Comparison of ENCODE assay signal across 30 mouse cellular contexts in genomic region chr3:55697174-55697573, GRCm38 (mm10).
A peak's percentile ranks its signal among the peaks of the same experiment; 100 is the strongest.
DNase-seq lines count a peak whose midpoint lies in the region; ATAC-seq lines count a peak whose summit lies in the region.
"Had no signal": no experiment of that assay in that cellular context is flagged by ENCODE, and none has a peak within 500 bp of the region (broad histone marks: within the 10 kb centered on the region; RNA-seq: fewer than 3 reads in every experiment).

No protein-coding gene starts in this region.

- H3K9ac ChIP-seq in kidney, embryonic 14.5 days (ENCODE audit: low read depth, low read length) = no peak overlapping the region
- no peak overlapping the region for H3K9ac ChIP-seq in kidney, embryonic 16.5 days (replicated peaks; ENCODE audit: low read length)
- H3K9ac ChIP-seq: embryonic facial prominence, embryonic 13.5 days; forebrain, embryonic 12.5 days; forebrain, embryonic 15.5 days; heart, embryonic 13.5 days; hindbrain, embryonic 14.5 days had no signal

- no peaks in the 10 kb centered on the region; the same call in 1 of the 2 replicates for H3K36me3 ChIP-seq in kidney, embryonic 14.5 days (ENCODE audit: control insufficient read depth, insufficient read depth, low read length)
- H3K36me3 ChIP-seq in kidney, embryonic 16.5 days (ENCODE audit: insufficient read depth, low read length) = no peaks in the 10 kb centered on the region
- H3K36me3 ChIP-seq: embryonic facial prominence, embryonic 10.5 days; forebrain, embryonic 12.5 days; forebrain, embryonic 15.5 days; G1E; heart, embryonic 10.5 days; heart, embryonic 13.5 days had no signal

- H3K27me3 ChIP-seq in kidney, embryonic 14.5 days (ENCODE audit: control insufficient read depth, insufficient read depth, low read length) = no peaks in the 10 kb centered on the region
- no peaks in the 10 kb centered on the region for H3K27me3 ChIP-seq in kidney, embryonic 16.5 days (ENCODE audit: insufficient read depth, low read length)
- H3K27me3 ChIP-seq: CH12.LX; embryonic facial prominence, embryonic 13.5 days; forebrain, embryonic 12.5 days; forebrain, embryonic 15.5 days; heart, embryonic 13.5 days had no signal

- no peak overlapping the region for H3K4me3 ChIP-seq in kidney, embryonic 14.5 days (ENCODE audit: low read length)
- no peak overlapping the region for H3K4me3 ChIP-seq in kidney, embryonic 16.5 days (ENCODE audit: low read length)
- H3K4me3 ChIP-seq: embryonic facial prominence, embryonic 10.5 days; embryonic facial prominence, embryonic 13.5 days; erythroblast, embryonic 14.5 days; forebrain, embryonic 12.5 days; forebrain, embryonic 15.5 days; heart, embryonic 10.5 days; heart, embryonic 13.5 days had no signal

- H3K4me2 ChIP-seq in kidney, embryonic 14.5 days (replicated peaks; ENCODE audit: low read depth, low read length) = no peak overlapping the region
- no peak overlapping the region for H3K4me2 ChIP-seq in kidney, embryonic 16.5 days (replicated peaks; ENCODE audit: low read depth, low read length)
- H3K4me2 ChIP-seq: embryonic facial prominence, embryonic 13.5 days; forebrain, embryonic 12.5 days; forebrain, embryonic 15.5 days; heart, embryonic 13.5 days; hindbrain, embryonic 14.5 days had no signal

- H3K27ac ChIP-seq in kidney, embryonic 14.5 days (ENCODE audit: low read depth, low read length) = no peak overlapping the region
- H3K27ac ChIP-seq in kidney, embryonic 16.5 days (ENCODE audit: low read length) = no peak overlapping the region
- H3K27ac ChIP-seq: embryonic facial prominence, embryonic 10.5 days; embryonic facial prominence, embryonic 13.5 days; forebrain, embryonic 12.5 days; forebrain, embryonic 15.5 days; heart, embryonic 10.5 days; heart, embryonic 13.5 days; hindbrain, embryonic 14.5 days had no signal

- H3K9me3 ChIP-seq in kidney, embryonic 14.5 days (ENCODE audit: control insufficient read depth, low read length) = no peaks in the 10 kb centered on the region
- no peaks in the 10 kb centered on the region for H3K9me3 ChIP-seq in kidney, embryonic 16.5 days (ENCODE audit: low read length)
- H3K9me3 ChIP-seq: embryonic facial prominence, embryonic 10.5 days; embryonic facial prominence, embryonic 13.5 days; forebrain, embryonic 12.5 days; forebrain, embryonic 15.5 days; heart, embryonic 10.5 days; heart, embryonic 13.5 days had no signal

- DNase-seq in kidney, adult 11 months = peak; percentile 30
- peak; percentile 41 to 43 for DNase-seq in kidney, adult 8-10 months
- DNase-seq in kidney, postnatal 10 days = no peak
- peak; percentile 34 to 47 for DNase-seq in kidney, postnatal 36 days
- no peak for DNase-seq in left cerebral cortex, adult 9 months (ENCODE audit: low spot score in 2 of 2)
- no peak for DNase-seq in right cerebral cortex, adult 2 months (ENCODE audit: low spot score in 2 of 2)
- DNase-seq: adrenal gland, adult 2 months; adrenal gland, postnatal 25 days; B cell, adult 2 months; cerebellum, adult 11-12 months; cerebellum, adult 8-10 months; cerebellum, postnatal 10 days; cerebellum, postnatal 36 days; embryo, embryonic 11 days; gastrocnemius, postnatal 25 days; heart, adult 18-20 months; heart, postnatal 14 days; heart, postnatal 4 days had no signal

- H3K4me1 ChIP-seq in kidney, embryonic 14.5 days (ENCODE audit: control insufficient read depth, insufficient read depth, low read length) = no peaks in the 10 kb centered on the region
- H3K4me1 ChIP-seq in kidney, embryonic 16.5 days (ENCODE audit: insufficient read depth, low read length) = no peaks in the 10 kb centered on the region
- H3K4me1 ChIP-seq: embryonic facial prominence, embryonic 13.5 days had no signal

- whole genome bisulfite sequencing in kidney, embryonic 14.5 days = 95% methylated on average over 2 of the region's 2 CpGs
- WGBS in kidney, embryonic 16.5 days = 90% methylated on average over 2 of the region's 2 CpGs

- no peak for ATAC-seq in kidney, embryonic 14.5 days (ENCODE audit: low FRiP score, low TSS enrichment)
- peak; percentile 23; the same call in 1 of the 2 replicates for ATAC-seq in kidney, embryonic 16.5 days (ENCODE audit: low FRiP score, low TSS enrichment)
- ATAC-seq: forebrain, embryonic 15.5 days had no signal

Comparison
In these comparisons a context has a peak if more than half of its experiments do, and no peak if none do; other contexts are left out.
1. DNase-seq: peak in kidney, adult 11 months (single experiment), kidney, adult 8-10 months (2 of 2) and kidney, postnatal 36 days (2 of 2); none in kidney, postnatal 10 days (single experiment), left cerebral cortex, adult 9 months (0 of 2) and right cerebral cortex, adult 2 months (0 of 2).